Mouse (Mus musculus) inflammation-experienced regulatory T-cells (primary cell): Measurements from ENCODE around the gene Tbc1d15. TPM values are rescaled to one million over a fixed set of nuclear protein-coding genes. Genes with fewer than 3 reads are reported as not detected.

Experiments
- polyA plus RNA-seq, 2 experiments: library from polyadenylated mRNA; unstranded; fragments of 100-300 nt; shearing (Covaris generic); gene quantifications; one replicate each; pipeline ENCODE4 v1.2.1; 2017

The Tbc1d15 gene
- polyA plus RNA-seq, result 10 to 100 TPM; 92.6 to 93.2 TPM

GRCm38 (mm10) chr10:115251088-115251934, at the start of gene Tbc1d15:
Gene Tbc1d15, minus strand, starts transcription at chr10:115251467.

DNA sequence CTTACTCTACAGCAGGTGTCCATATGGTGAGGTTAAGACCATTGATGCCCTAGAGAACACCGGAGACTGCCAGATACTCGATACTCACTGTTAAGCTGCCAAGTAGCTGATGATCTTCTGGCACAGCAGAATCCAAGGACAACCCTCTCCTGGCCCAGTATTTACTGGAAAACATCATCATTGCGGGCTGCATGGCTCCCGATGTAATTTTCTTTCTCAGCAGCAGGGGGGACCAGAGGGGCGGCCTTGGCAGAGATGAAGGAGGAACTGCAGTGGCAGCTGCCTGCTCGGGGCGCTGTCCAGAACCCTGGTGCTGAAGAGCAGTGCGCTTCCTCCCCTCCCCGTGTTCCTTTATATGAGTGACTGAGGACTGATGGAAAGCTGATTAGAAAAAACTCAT, 66.6 kb downstream of the Tbc1d15 start, which contains the start of gene Tph2:
Tph2 (minus strand) TSS at position 326 of the 400 bp plus-strand sequence.

Other genes starting within 250 kb of the Tbc1d15 start
- under 1 TPM in 1 of 2 experiments, not detected in 1; 0.13 TPM for gene Tph2, start 66.4 kb downstream of the Tbc1d15 start, polyA plus RNA-seq
- 10 to 100 TPM; 53.4 to 59.1 TPM for gene Rab21, start 64.1 kb upstream of the Tbc1d15 start, polyA plus RNA-seq
- 10 to 100 TPM; 41.4 to 44.0 TPM for gene Tmem19, start 111.0 kb upstream of the Tbc1d15 start, polyA plus RNA-seq
- gene Thap2, start 133.0 kb upstream of the Tbc1d15 start, polyA plus RNA-seq, result 10 to 100 TPM in 1 of 2 experiments, 1 to 10 TPM in 1; 6.9 to 12.3 TPM
- gene Zfc3h1, start 133.5 kb upstream of the Tbc1d15 start, polyA plus RNA-seq, result 10 to 100 TPM; 31.9 to 43.6 TPM